Mouse (Mus musculus): ENCODE measurements around the gene Ceacam3. TPM values are rescaled to one million over a fixed set of nuclear protein-coding genes. Genes with fewer than 3 reads are reported as not detected.

The Ceacam3 gene
- polyA plus RNA-seq, 1 experiment from 2014 or later = not detected

- Histone ChIP-seq H3K36me3 (replicated peaks; ENCODE audit: control insufficient read depth, insufficient read depth, low read depth, low read length) (no peaks in the 10 kb centered on the region), H3K9ac (replicated peaks; ENCODE audit: low read length) (no peak overlapping the region), H3K9me3 (replicated peaks; ENCODE audit: control insufficient read depth, low read length) (no peaks in the 10 kb centered on the region; the same call in 1 of the 2 replicates), H3K27ac (replicated peaks; ENCODE audit: low read depth, low read length) (no peak overlapping the region), H3K4me1 (ENCODE audit: control insufficient read depth, insufficient read depth, low read length) (no peaks in the 10 kb centered on the region), H3K4me2 (ENCODE audit: low read depth, low read length) (no peak overlapping the region), H3K27me3 (ENCODE audit: control insufficient read depth, insufficient read depth, low read length) (no peaks in the 10 kb centered on the region), H3K4me3 (ENCODE audit: low read depth, low read length) (no peak overlapping the region)
- 72% methylated on average over 3 of the region's 3 CpGs for WGBS
- ATAC-seq (replicated peaks; ENCODE audit: insufficient number of reproducible peaks, low FRiP score, low TSS enrichment, low read depth) (no peak), DNase-seq (ENCODE audit: low spot score) (no peak)
These were observed 55.6 kb downstream of the Ceacam3 start for GRCm38 (mm10) chr7:17205530-17206184.

Other genes with a start within 250 kb of the Ceacam3 start
- gene Ptgir, start 243.8 kb upstream of the Ceacam3 start, polyA plus RNA-seq (2014; fragmentation: Nextera tagmentation; extraction: Ambion mirVana) = 0.87 and 1.1 TPM in 2 replicates
- gene Calm3, start 226.2 kb upstream of the Ceacam3 start, polyA plus RNA-seq (2014; fragmentation: Nextera tagmentation; extraction: Ambion mirVana) = 227 and 237 TPM in 2 replicates
- gene Pnmal2, start 205.6 kb upstream of the Ceacam3 start, polyA plus RNA-seq (2014; fragmentation: Nextera tagmentation; extraction: Ambion mirVana) = 3.7 and 4.2 TPM in 2 replicates
- gene Pnmal1, start 190.6 kb upstream of the Ceacam3 start, polyA plus RNA-seq (2014; fragmentation: Nextera tagmentation; extraction: Ambion mirVana) = 5.3 and 6.6 TPM in 2 replicates
- 0.52 and 0.63 TPM in 2 replicates for gene Gm42372, start 167.2 kb upstream of the Ceacam3 start, polyA plus RNA-seq (2014; fragmentation: Nextera tagmentation; extraction: Ambion mirVana)
- gene Ccdc8, start 157.6 kb upstream of the Ceacam3 start, polyA plus RNA-seq (2014; fragmentation: Nextera tagmentation; extraction: Ambion mirVana) = 15.9 and 17.1 TPM in 2 replicates
- 100 and 102 TPM in 2 replicates for gene Ppp5c, start 122.4 kb upstream of the Ceacam3 start, polyA plus RNA-seq (2014; fragmentation: Nextera tagmentation; extraction: Ambion mirVana)
- 6.7 TPM in 2 replicates for gene Hif3a, start 87.9 kb upstream of the Ceacam3 start, polyA plus RNA-seq (2014; fragmentation: Nextera tagmentation; extraction: Ambion mirVana)
- 0.10 and 0.11 TPM in 2 replicates for gene Psg16, start 76.2 kb upstream of the Ceacam3 start, polyA plus RNA-seq (2014; fragmentation: Nextera tagmentation; extraction: Ambion mirVana)
- gene Psg29, start 53.2 kb downstream of the Ceacam3 start, polyA plus RNA-seq (2014; fragmentation: Nextera tagmentation; extraction: Ambion mirVana) = not detected in 2 replicates

All from embryonic facial prominence, embryonic 11.5 days (tissue).